Mouse (Mus musculus) forebrain, embryonic 11.5 days (tissue): ENCODE measurements around the gene Jag2. TPM values are rescaled to one million over a fixed set of nuclear protein-coding genes. Genes with fewer than 3 reads are reported as not detected.

Experiments
- microRNA-seq: library from miRNA; unstranded; fragments of <30 nt; microRNA quantifications from one replicate; pipeline ENCODE4, GENCODE M21; 2016; ENCODE audit not compliant: insufficient number of aligned reads
- polyA plus RNA-seq: library from polyadenylated mRNA; unstranded; fragments of >200 nt; fragmentation: Nextera tagmentation; extraction: Ambion mirVana; gene quantifications from 2 replicates; pipeline ENCODE4 v1.2.1, GENCODE M21; 2014

Jag2 gene
- polyA plus RNA-seq, 1 experiment from 2014 or later = 3.2 TPM

Small RNA genes within 50 kb of the gene (microRNA-seq; reads per million reads assigned to microRNA genes)
- gene Mir6941 = not detected

Other genes with a start within 250 kb of the Jag2 start
- gene Cep170b, start 209.3 kb downstream of the Jag2 start, polyA plus RNA-seq = 12.6 and 15.2 TPM in 2 replicates
- 3.7 and 4.1 TPM in 2 replicates for gene Pld4, start 169.1 kb downstream of the Jag2 start, polyA plus RNA-seq
- 0.08 and 0.16 TPM in 2 replicates for gene Ahnak2, start 127.1 kb downstream of the Jag2 start, polyA plus RNA-seq
- 12.5 and 15.3 TPM in 2 replicates for gene Clba1, start 120.8 kb downstream of the Jag2 start, polyA plus RNA-seq
- gene Cdca4, start 100.4 kb downstream of the Jag2 start, polyA plus RNA-seq = 170 and 180 TPM in 2 replicates
- gene Gpr132, start 61.5 kb downstream of the Jag2 start, polyA plus RNA-seq = not detected in 2 replicates
- gene Nudt14, start 12.3 kb upstream of the Jag2 start, polyA plus RNA-seq = 57.6 and 59.2 TPM in 2 replicates
- 26.7 and 27.8 TPM in 2 replicates for gene Btbd6, start 46.7 kb upstream of the Jag2 start, polyA plus RNA-seq
- gene Brf1, start 70.9 kb upstream of the Jag2 start, polyA plus RNA-seq = 67.3 and 70.8 TPM in 2 replicates
- gene Pacs2, start 84.7 kb upstream of the Jag2 start, polyA plus RNA-seq = 24.7 and 25.6 TPM in 2 replicates
- gene Tex22, start 144.7 kb upstream of the Jag2 start, polyA plus RNA-seq = not detected in 2 replicates
- 25.3 and 27.7 TPM in 2 replicates for gene Mta1, start 168.5 kb upstream of the Jag2 start, polyA plus RNA-seq
- gene Crip2, start 210.5 kb upstream of the Jag2 start, polyA plus RNA-seq = 186 and 217 TPM in 2 replicates
- 61.3 and 66.5 TPM in 2 replicates for gene Crip1, start 216.5 kb upstream of the Jag2 start, polyA plus RNA-seq
- 57.2 and 58.2 TPM in 2 replicates for gene Tedc1, start 226.6 kb upstream of the Jag2 start, polyA plus RNA-seq